Mouse (Mus musculus): Measurements from ENCODE around the gene Gpx4. TPM values are rescaled to one million over a fixed set of nuclear protein-coding genes. Genes with fewer than 3 reads are reported as not detected.

The Gpx4 gene
- polyA plus RNA-seq, 1 experiment = 1,278 TPM

- Histone ChIP-seq H3K36me3 (ENCODE audit: control insufficient read depth, insufficient read depth) (peaks cover 5% of the 10 kb centered on the region), H3K27me3 (ENCODE audit: control insufficient read depth, insufficient read depth, insufficient read length) (no peaks in the 10 kb centered on the region)
These were observed 42.2 kb downstream of the Gpx4 start for GRCm38 (mm10) chr10:80089146-80089545.

GRCm38 (mm10) chr10:80091527-80091926 lies 44.6 kb downstream of the Gpx4 start:
- peaks cover 78% of the 10 kb centered on the region for H3K79me2 ChIP-seq (ENCODE audit: control insufficient read depth, insufficient read depth)
- H3K4me3 ChIP-seq = no peak overlapping the region
- no peak overlapping the region for H3ac ChIP-seq (ENCODE audit: control insufficient read depth, insufficient read length)
- peaks cover 5% of the 10 kb centered on the region for H3K36me3 ChIP-seq (ENCODE audit: control insufficient read depth, insufficient read depth)
- TF ChIP-seq TCF3 (IDR thresholded peaks at IDR 0.05; ENCODE audit: insufficient read length, low read depth) = no peak
- peak in 2 of 3 experiments; percentile 29 to 81 for TF ChIP-seq MYOG (IDR thresholded peaks at IDR 0.05; ENCODE audit: control insufficient read depth in 1 of 3, insufficient read depth in 1 of 3, insufficient read length in 2 of 3, low read depth in 2 of 3)
- peak in 2 of 3 experiments; percentile 24 to 45 for TF ChIP-seq MYOD1 (IDR thresholded peaks at IDR 0.05; ENCODE audit: control insufficient read depth in 1 of 3, insufficient read length in 2 of 3, low read depth in 2 of 3)
- no peaks in the 10 kb centered on the region for H3K27me3 ChIP-seq (ENCODE audit: control insufficient read depth, insufficient read depth, insufficient read length)
- H3K4me2 ChIP-seq (ENCODE audit: low read depth) = no peak overlapping the region

More at GRCm38 (mm10) chr10:80089146-80089545, 42.2 kb downstream of the Gpx4 start:
- TF ChIP-seq USF1 (IDR thresholded peaks at IDR 0.05; ENCODE audit: low read depth) (no peak), TCF12 (IDR thresholded peaks at IDR 0.05; ENCODE audit: insufficient read depth, poor library complexity, severe bottlenecking) (no peak), CEBPB (IDR thresholded peaks at IDR 0.05; ENCODE audit: insufficient read depth, poor library complexity, severe bottlenecking) (no peak), SRF (IDR thresholded peaks at IDR 0.05; ENCODE audit: control insufficient read depth, insufficient read length, low read depth) (no peak), MYOD1 (IDR thresholded peaks at IDR 0.05; ENCODE audit: control insufficient read depth in 1 of 3, insufficient read length in 2 of 3, low read depth in 2 of 3) (no peak), E2F4 (IDR thresholded peaks at IDR 0.05; ENCODE audit: insufficient read depth) (no peak), POLR2A (IDR thresholded peaks at IDR 0.05; ENCODE audit: insufficient read length, low read depth) (no peak), REST (IDR thresholded peaks at IDR 0.05; ENCODE audit: insufficient read depth, insufficient read length) (no peak)
- H3K79me2 ChIP-seq (ENCODE audit: control insufficient read depth, insufficient read depth) = peaks cover 58% of the 10 kb centered on the region
- no peak overlapping the region for H3ac ChIP-seq (ENCODE audit: control insufficient read depth, insufficient read length)
- no peak overlapping the region for H3K4me3 ChIP-seq
- H3K4me2 ChIP-seq (ENCODE audit: low read depth) = no peak overlapping the region

- Histone ChIP-seq H3K4me3 (no peak overlapping the region), H3K4me2 (ENCODE audit: low read depth) (no peak overlapping the region), H3K36me3 (ENCODE audit: control insufficient read depth, insufficient read depth) (peaks cover 5% of the 10 kb centered on the region), H3K27me3 (ENCODE audit: control insufficient read depth, insufficient read depth, insufficient read length) (no peaks in the 10 kb centered on the region), H3K79me2 (ENCODE audit: control insufficient read depth, insufficient read depth) (peaks cover 84% of the 10 kb centered on the region), H3ac (ENCODE audit: control insufficient read depth, insufficient read length) (no peak overlapping the region)
- TF ChIP-seq MYOD1 (IDR thresholded peaks at IDR 0.05; ENCODE audit: control insufficient read depth in 1 of 3, insufficient read length in 2 of 3, low read depth in 2 of 3) (peak in 1 of 3 experiments; percentile 4), SRF (IDR thresholded peaks at IDR 0.05; ENCODE audit: control insufficient read depth, insufficient read length, low read depth) (no peak), MYOG (IDR thresholded peaks at IDR 0.05; ENCODE audit: control insufficient read depth in 1 of 3, insufficient read depth in 1 of 3, insufficient read length in 2 of 3, low read depth in 2 of 3) (peak in 1 of 3 experiments; percentile 46)
These were observed 45.7 kb downstream of the Gpx4 start for GRCm38 (mm10) chr10:80092690-80093089.

GRCm38 (mm10) chr10:80094085-80094484 lies 47.1 kb downstream of the Gpx4 start:
- peaks cover 87% of the 10 kb centered on the region for H3K79me2 ChIP-seq (ENCODE audit: control insufficient read depth, insufficient read depth)
- no peak overlapping the region for H3K4me2 ChIP-seq (ENCODE audit: low read depth)
- no peaks in the 10 kb centered on the region for H3K27me3 ChIP-seq (ENCODE audit: control insufficient read depth, insufficient read depth, insufficient read length)
- no peak overlapping the region for H3K4me3 ChIP-seq
- peaks cover 5% of the 10 kb centered on the region for H3K36me3 ChIP-seq (ENCODE audit: control insufficient read depth, insufficient read depth)
- TF ChIP-seq TCF3 (IDR thresholded peaks at IDR 0.05; ENCODE audit: insufficient read length, low read depth) = no peak
- TF ChIP-seq POLR2AphosphoS2 (IDR thresholded peaks at IDR 0.05; ENCODE audit: insufficient read length, low read depth) = no peak
- TF ChIP-seq E2F4 (IDR thresholded peaks at IDR 0.05; ENCODE audit: insufficient read depth) = no peak
- TF ChIP-seq MAX (IDR thresholded peaks at IDR 0.05; ENCODE audit: low read depth) = no peak
- no peak for TF ChIP-seq SRF (IDR thresholded peaks at IDR 0.05; ENCODE audit: control insufficient read depth, insufficient read length, low read depth)
- no peak for TF ChIP-seq CEBPB (IDR thresholded peaks at IDR 0.05; ENCODE audit: insufficient read depth, poor library complexity, severe bottlenecking)
- TF ChIP-seq MYOD1 (IDR thresholded peaks at IDR 0.05; ENCODE audit: control insufficient read depth in 1 of 3, insufficient read length in 2 of 3, low read depth in 2 of 3) = no peak
- TF ChIP-seq POLR2A (IDR thresholded peaks at IDR 0.05; ENCODE audit: insufficient read length, low read depth) = no peak
- H3ac ChIP-seq (ENCODE audit: control insufficient read depth, insufficient read length) = no peak overlapping the region

- Histone ChIP-seq H3K36me3 (ENCODE audit: control insufficient read depth, insufficient read depth) (peaks cover 5% of the 10 kb centered on the region), H3K27me3 (ENCODE audit: control insufficient read depth, insufficient read depth, insufficient read length) (no peaks in the 10 kb centered on the region), H3ac (ENCODE audit: control insufficient read depth, insufficient read length) (no peak overlapping the region), H3K4me2 (ENCODE audit: low read depth) (peak overlapping the region; percentile 2), H3K4me3 (no peak overlapping the region), H3K79me2 (ENCODE audit: control insufficient read depth, insufficient read depth) (peaks cover 87% of the 10 kb centered on the region)
- TF ChIP-seq USF1 (IDR thresholded peaks at IDR 0.05; ENCODE audit: low read depth) (no peak), MYOG (IDR thresholded peaks at IDR 0.05; ENCODE audit: control insufficient read depth in 1 of 3, insufficient read depth in 1 of 3, insufficient read length in 2 of 3, low read depth in 2 of 3) (no peak), CEBPB (IDR thresholded peaks at IDR 0.05; ENCODE audit: insufficient read depth, poor library complexity, severe bottlenecking) (no peak), POLR2AphosphoS2 (IDR thresholded peaks at IDR 0.05; ENCODE audit: insufficient read length, low read depth) (no peak), MYOD1 (IDR thresholded peaks at IDR 0.05; ENCODE audit: control insufficient read depth in 1 of 3, insufficient read length in 2 of 3, low read depth in 2 of 3) (no peak), POLR2A (IDR thresholded peaks at IDR 0.05; ENCODE audit: insufficient read length, low read depth) (no peak), TCF3 (IDR thresholded peaks at IDR 0.05; ENCODE audit: insufficient read length, low read depth) (no peak), TCF12 (IDR thresholded peaks at IDR 0.05; ENCODE audit: insufficient read depth, poor library complexity, severe bottlenecking) (no peak), MAX (IDR thresholded peaks at IDR 0.05; ENCODE audit: low read depth) (no peak), E2F4 (IDR thresholded peaks at IDR 0.05; ENCODE audit: insufficient read depth) (no peak), REST (IDR thresholded peaks at IDR 0.05; ENCODE audit: insufficient read depth, insufficient read length) (no peak)
These were observed 47.7 kb downstream of the Gpx4 start for GRCm38 (mm10) chr10:80094684-80095083.
